Mouse (Mus musculus): ENCODE results near the gene Olfr374. TPM values are rescaled to one million over a fixed set of nuclear protein-coding genes. Genes with fewer than 3 reads are reported as not detected.
"Not testable (repeated sequence)": the region's sequence is repeated elsewhere in the genome, so short reads cannot be mapped to it uniquely, and the experiment has no call there.

The Olfr374 gene
- total RNA-seq (2021): not detected

DNA sequence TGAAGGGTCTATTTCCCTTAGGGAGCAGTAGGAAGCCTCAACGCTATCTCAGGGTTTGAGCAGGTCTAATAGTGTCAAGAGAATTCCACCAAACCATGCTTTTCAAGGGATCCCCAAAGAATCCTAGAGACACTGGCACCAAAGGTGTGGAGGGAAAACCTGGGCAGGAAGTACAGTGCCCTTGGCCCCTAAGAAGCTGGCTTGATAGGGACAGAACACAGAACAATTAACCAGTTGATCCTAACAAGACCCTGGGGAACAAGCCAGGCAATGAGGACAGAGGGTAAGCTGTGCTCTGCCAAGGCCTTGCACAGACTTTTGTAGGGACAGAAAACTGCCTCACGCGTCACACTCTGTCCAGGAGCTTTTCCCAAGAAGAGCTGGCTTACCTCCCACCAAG is at the start of gene Olfr374:
TSS of gene Olfr374 (plus strand) at position 301 of the 400 bp plus-strand sequence.
- DNase-seq (ENCODE audit: extremely low spot score in 1 of 2, low spot score in 2 of 2): no peak
- intact Hi-C loops (cut with DNase I): no loop called here

DNA sequence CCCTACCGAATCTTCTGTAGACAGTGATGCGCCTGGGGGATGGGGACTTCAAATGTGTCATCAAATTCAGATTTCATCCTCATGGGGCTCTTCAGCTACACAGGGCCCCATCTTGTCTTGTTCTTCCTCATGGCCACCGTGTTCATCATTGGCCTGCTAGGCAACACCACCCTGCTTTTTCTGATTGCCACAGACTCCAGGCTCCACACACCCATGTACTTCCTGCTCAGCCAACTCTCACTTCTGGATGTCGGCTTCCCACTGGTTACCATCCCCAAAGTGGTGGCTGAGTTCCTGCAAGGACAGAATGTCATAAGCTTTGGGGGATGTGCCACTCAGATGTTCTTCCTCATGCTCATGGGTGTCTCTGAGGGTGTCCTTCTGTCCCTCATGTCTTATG is 49.2 kb upstream of the Olfr374 start:
- intact Hi-C loops (cut with DNase I); DNase-seq (ENCODE audit: extremely low spot score in 1 of 2, low spot score in 2 of 2): not testable (repeated sequence)

GRCm38 (mm10) chr8:72066819-72067399 is 39.9 kb upstream of the Olfr374 start:
- intact Hi-C loops (cut with DNase I); DNase-seq (ENCODE audit: extremely low spot score in 1 of 2, low spot score in 2 of 2): not testable (repeated sequence)

GRCm38 (mm10) chr8:72082877-72083276 is 24.0 kb upstream of the Olfr374 start, which contains the start of gene Olfr373:
Gene Olfr373, plus strand, starts transcription at chr8:72083177.
- intact Hi-C loops (cut with DNase I); DNase-seq (ENCODE audit: extremely low spot score in 1 of 2, low spot score in 2 of 2): not testable (repeated sequence)

DNA sequence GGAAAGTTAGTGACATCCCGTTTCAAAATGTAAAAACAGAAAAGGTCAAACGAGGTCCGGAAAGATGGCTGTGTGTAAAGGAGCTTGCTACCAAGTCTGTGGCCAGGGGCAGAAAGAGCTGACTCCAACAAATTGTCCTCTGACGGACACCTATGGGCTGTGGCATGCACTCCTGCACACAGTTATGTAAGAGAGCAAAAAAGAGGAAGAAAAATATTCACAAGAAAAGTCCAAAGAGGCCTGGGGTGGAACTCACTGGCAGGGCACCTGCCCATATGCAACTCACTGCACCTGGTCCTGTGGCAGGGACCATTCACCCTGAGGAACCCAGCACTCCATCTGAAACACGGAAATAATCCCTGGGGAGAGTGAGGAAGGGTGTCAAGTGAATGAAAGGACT is 22.1 kb upstream of the Olfr374 start:
- intact Hi-C loops (cut with DNase I): no loop called here
- no peak for DNase-seq (ENCODE audit: extremely low spot score in 1 of 2, low spot score in 2 of 2)

DNA sequence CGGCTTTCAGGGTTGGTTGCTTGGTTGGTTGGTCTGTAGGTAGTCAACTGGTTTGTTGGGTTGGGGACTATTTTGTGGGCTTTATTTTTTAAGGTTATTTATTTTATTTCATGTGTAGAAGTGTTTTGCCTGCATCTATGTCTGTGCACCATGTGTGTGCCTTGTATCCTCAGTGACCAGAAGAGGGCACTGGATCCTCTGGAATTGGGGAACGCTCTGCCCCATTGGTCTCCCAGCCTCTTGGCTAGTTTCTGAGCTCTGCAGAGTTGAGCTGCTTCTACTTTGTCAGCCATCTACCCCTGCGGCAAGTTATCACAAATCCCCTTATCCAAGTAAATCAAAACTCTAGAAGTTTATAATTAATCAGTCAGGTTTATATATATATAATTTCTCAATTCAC is 19.2 kb upstream of the Olfr374 start:
- DNase-seq (ENCODE audit: extremely low spot score in 1 of 2, low spot score in 2 of 2); intact Hi-C loops (cut with DNase I): not testable (repeated sequence)

DNA sequence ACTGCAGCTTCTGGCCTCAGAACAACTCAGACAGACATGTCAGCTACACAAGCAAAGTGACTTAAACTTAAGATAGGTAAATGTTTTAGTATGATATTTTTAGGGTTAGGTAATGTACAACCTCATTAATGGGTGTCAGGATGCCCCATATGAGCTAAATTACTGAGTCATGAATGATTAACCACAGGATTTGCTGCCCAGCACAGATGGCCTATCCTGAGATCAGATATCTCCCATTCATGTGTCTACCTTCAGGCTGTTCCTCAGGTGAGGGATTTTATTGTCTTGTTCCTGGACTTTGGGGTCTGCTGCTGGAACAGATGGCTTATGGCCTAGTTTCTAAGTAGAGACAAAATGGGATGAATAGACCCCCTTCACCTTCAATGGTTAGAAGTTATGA is 10.1 kb upstream of the Olfr374 start:
- intact Hi-C loops (cut with DNase I): loop anchor here (5.0 kb wide), 1 partner anchor 89 kb away; the partner anchor contains the start of gene Cyp4f18
- DNase-seq (ENCODE audit: extremely low spot score in 1 of 2, low spot score in 2 of 2): not testable (repeated sequence)

DNA sequence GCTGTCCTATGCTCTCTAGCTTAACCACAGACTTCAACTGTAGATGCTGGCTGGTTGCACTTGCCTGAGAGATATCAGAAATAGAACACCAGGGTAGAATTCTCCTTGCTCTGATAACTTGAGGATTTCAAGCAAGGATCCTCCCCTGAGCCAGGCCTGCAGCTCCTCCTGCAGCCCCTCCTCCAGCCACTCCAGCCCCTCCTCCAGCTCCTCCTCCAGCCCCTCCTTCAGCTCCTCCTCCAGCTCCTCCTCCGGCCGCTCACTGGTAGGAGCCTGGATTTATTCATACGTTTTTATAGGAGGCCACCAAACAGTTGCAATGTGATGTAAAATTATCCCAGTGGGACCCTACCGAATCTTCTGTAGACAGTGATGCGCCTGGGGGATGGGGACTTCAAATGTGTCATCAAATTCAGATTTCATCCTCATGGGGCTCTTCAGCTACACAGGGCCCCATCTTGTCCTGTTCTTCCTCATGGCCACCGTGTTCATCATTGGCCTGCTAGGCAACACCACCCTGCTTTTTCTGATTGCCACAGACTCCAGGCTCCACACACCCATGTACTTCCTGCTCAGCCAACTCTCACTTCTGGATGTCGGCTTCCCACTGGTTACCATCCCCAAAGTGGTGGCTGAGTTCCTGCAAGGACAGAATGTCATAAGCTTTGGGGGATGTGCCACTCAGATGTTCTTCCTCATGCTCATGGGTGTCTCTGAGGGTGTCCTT is 7.3 kb upstream of the Olfr374 start:
- DNase-seq (ENCODE audit: extremely low spot score in 1 of 2, low spot score in 2 of 2): peak; percentile 5 to 74
- intact Hi-C loops (cut with DNase I): loop anchor here (5.0 kb wide), 1 partner anchor 92 kb away; the partner anchor contains the start of gene Cyp4f18

DNA sequence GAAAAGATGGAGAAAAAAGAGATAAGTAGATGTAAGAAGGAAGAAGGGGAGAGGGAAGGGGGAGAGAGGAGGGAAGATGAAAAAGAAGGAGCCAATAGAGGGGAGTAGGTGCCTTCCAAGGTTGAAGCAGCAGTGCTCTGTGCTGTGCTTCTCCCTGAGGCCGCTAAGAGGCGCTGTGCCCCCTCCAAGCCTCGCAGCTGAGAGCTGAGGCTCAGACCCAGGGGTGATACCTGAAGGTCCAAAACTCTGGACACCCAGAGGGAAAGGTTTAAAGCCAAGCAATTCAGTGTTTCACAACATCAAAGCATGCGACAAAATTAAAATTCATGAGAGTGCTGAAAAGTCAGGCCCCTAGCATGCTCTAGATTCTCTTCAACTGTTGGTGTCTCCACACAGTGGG is 1.7 kb upstream of the Olfr374 start:
- intact Hi-C loops (cut with DNase I): no loop called here
- DNase-seq (ENCODE audit: extremely low spot score in 1 of 2, low spot score in 2 of 2): no peak

GRCm38 (mm10) chr8:72110876-72111275 is 4.0 kb downstream of the Olfr374 start:
- DNase-seq (ENCODE audit: extremely low spot score in 1 of 2, low spot score in 2 of 2): no peak
- intact Hi-C loops (cut with DNase I): no loop called here

- intact Hi-C loops (cut with DNase I): no loop called here
- no peak for DNase-seq (ENCODE audit: extremely low spot score in 1 of 2, low spot score in 2 of 2)
Measured at GRCm38 (mm10) chr8:72112486-72112885, 5.6 kb downstream of the Olfr374 start.

GRCm38 (mm10) chr8:72115202-72115601 is 8.4 kb downstream of the Olfr374 start:
- DNase-seq (ENCODE audit: extremely low spot score in 1 of 2, low spot score in 2 of 2): no peak
- intact Hi-C loops (cut with DNase I): no loop called here

- DNase-seq (ENCODE audit: extremely low spot score in 1 of 2, low spot score in 2 of 2): no peak
- intact Hi-C loops (cut with DNase I): no loop called here
Measured at GRCm38 (mm10) chr8:72118616-72119015, 11.8 kb downstream of the Olfr374 start.

GRCm38 (mm10) chr8:72121486-72121885 is 14.6 kb downstream of the Olfr374 start:
- intact Hi-C loops (cut with DNase I); DNase-seq (ENCODE audit: extremely low spot score in 1 of 2, low spot score in 2 of 2): not testable (repeated sequence)

DNA sequence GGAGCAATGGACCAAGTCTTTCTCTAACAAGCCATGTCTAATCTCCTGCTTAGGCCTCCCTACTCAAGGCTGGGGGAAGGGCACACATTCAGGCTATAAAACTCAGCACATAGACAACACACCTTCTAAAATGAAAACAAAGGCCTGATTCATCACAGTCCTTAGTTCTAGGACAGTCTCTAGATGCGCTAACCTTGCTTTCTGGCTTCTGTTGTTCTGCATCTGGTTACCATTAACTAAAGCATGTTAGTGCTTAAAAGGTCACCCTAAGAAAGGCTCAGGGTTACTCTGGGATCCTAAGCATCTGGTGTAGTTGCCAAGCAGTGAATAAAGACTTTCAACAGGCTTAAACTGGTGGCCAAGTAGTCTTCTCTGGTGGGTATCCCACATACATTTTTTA is 15.2 kb downstream of the Olfr374 start:
- intact Hi-C loops (cut with DNase I): no loop called here
- DNase-seq (ENCODE audit: extremely low spot score in 1 of 2, low spot score in 2 of 2): no peak

- intact Hi-C loops (cut with DNase I): no loop called here
- no peak for DNase-seq (ENCODE audit: extremely low spot score in 1 of 2, low spot score in 2 of 2)
Measured at GRCm38 (mm10) chr8:72127834-72128233, 21.0 kb downstream of the Olfr374 start.

GRCm38 (mm10) chr8:72131251-72131650 is 24.4 kb downstream of the Olfr374 start:
- intact Hi-C loops (cut with DNase I): no loop called here
- DNase-seq (ENCODE audit: extremely low spot score in 1 of 2, low spot score in 2 of 2): peak in 1 of 2 experiments; percentile 67

DNA sequence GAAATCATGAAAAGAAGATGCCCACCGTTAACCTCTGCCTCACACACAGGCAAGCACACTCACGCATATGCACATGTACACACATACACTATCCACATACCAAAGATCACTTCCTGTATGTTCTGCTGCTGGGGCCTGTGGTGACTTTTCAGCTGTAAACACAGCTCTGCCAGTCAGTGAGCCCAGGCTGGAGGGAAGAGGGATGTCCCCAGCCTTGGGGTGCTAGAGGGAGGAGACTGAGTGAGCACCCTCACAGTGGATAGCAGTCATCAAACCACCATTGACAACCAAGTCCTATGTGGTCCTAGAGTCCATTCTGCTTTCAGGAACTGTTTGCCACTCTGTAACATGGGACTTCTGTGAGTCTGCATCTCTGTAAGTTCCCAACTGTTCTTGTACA is 25.1 kb downstream of the Olfr374 start:
- no peak for DNase-seq (ENCODE audit: extremely low spot score in 1 of 2, low spot score in 2 of 2)
- intact Hi-C loops (cut with DNase I): no loop called here

DNA sequence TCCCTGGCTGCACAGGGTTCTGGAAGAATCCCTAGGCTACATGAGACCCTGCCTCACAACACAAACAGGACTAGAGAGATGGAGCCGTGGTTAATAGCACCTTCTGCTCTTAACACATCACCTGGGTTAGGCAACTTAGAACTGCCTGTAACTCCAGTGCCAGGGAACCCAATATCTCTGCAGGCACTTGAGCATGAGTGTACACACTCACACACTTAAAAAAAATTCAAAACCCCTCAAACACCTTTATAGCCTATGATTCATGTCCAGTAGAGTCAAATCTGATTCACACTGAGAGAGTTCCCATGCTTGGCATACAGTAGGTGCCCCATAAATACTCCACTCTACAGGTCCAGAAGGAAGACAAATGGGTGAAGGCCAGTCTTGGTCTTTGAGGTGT is 25.6 kb downstream of the Olfr374 start:
- intact Hi-C loops (cut with DNase I): no loop called here
- no peak for DNase-seq (ENCODE audit: extremely low spot score in 1 of 2, low spot score in 2 of 2)

GRCm38 (mm10) chr8:72132891-72133290 is 26.1 kb downstream of the Olfr374 start:
- intact Hi-C loops (cut with DNase I): no loop called here

More at GRCm38 (mm10) chr8:72132891-72133290, 26.1 kb downstream of the Olfr374 start:
- no peak for DNase-seq (ENCODE audit: extremely low spot score in 1 of 2, low spot score in 2 of 2)

All from left cerebral cortex, postnatal 10 days (tissue).